ENCODE assay signal across 23 mouse cellular contexts in the genomic region with DNA sequence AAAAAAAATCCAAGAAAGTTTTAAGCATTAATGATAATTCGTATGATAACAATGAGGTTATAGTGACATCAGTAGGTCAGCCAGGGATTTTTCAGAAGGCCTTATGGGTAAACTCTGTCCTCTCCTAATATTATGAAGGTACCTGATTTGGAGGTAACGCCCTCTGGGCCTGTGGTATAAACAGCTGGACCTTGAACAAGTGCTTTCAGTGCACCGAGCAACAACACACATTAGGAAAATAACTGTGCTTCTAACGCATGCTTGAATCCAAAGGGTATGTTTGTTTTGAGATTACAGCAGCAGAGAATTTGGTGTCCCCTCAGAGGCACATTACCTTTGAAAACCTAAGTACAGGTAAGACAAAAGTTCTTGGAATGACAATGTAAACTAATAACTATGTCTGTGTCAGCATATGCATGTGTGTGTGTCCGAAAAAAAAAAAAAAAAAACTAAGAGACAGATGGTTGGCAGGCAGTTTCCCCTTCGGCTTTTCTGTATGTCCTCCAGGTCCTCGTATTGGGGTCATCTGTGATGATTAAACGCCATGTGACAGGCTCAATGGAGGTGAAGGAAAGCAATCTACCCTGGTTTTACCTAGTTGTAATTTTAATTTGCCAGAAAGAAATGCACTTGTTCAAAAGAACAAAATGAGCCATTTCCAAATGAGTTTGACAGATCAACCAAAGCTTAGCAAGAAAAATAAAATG. TPM values are rescaled to one million over a fixed set of nuclear protein-coding genes. Genes with fewer than 3 reads are reported as not detected.
DNase-seq lines count a peak whose midpoint lies in the region; ATAC-seq and TF ChIP-seq lines count a peak whose summit lies in the region.
"Had no signal": no experiment of that assay in that cellular context is flagged by ENCODE, and none has a peak within 500 bp of the region (broad histone marks: within the 10 kb centered on the region; RNA-seq: fewer than 3 reads in every experiment).

No protein-coding gene starts in this region.

- 69% methylated on average over 8 of the region's 8 CpGs for WGBS in hindbrain, embryonic 16.5 days
- 81% methylated on average over 8 of the region's 8 CpGs for WGBS in hindbrain, embryonic 12.5 days
- 83% methylated on average over 8 of the region's 8 CpGs for WGBS in midbrain, postnatal 0 days
- 84% methylated on average over 8 of the region's 8 CpGs for WGBS in midbrain, embryonic 16.5 days

- no peaks in the 10 kb centered on the region for H3K9me3 ChIP-seq in hindbrain, embryonic 16.5 days (ENCODE audit: control insufficient read depth, low read length)
- H3K9me3 ChIP-seq in hindbrain, embryonic 12.5 days (replicated peaks): no peaks in the 10 kb centered on the region
- H3K9me3 ChIP-seq in midbrain, postnatal 0 days (ENCODE audit: low read length): no peaks in the 10 kb centered on the region
- H3K9me3 ChIP-seq in midbrain, embryonic 16.5 days (replicated peaks; ENCODE audit: control insufficient read depth, low read length, poor library complexity, severe bottlenecking): no peaks in the 10 kb centered on the region
- H3K9me3 ChIP-seq: forebrain, embryonic 10.5 days; heart, embryonic 12.5 days; kidney, embryonic 15.5 days; lung, embryonic 15.5 days; midbrain, embryonic 12.5 days; stomach, embryonic 15.5 days had no signal

- H3K27me3 ChIP-seq in hindbrain, embryonic 16.5 days (replicated peaks; ENCODE audit: control insufficient read depth, insufficient read depth, low read length): no peaks in the 10 kb centered on the region
- H3K27me3 ChIP-seq in hindbrain, embryonic 12.5 days: no peaks in the 10 kb centered on the region; the same call in 1 of the 2 replicates
- no peaks in the 10 kb centered on the region for H3K27me3 ChIP-seq in midbrain, postnatal 0 days (ENCODE audit: insufficient read depth, low read length)
- H3K27me3 ChIP-seq in midbrain, embryonic 16.5 days (ENCODE audit: control insufficient read depth, insufficient read depth, low read depth, low read length): no peaks in the 10 kb centered on the region
- H3K27me3 ChIP-seq: heart, embryonic 12.5 days; kidney, embryonic 15.5 days; lung, embryonic 15.5 days; Patski; stomach, embryonic 15.5 days had no signal

- H3K36me3 ChIP-seq in hindbrain, embryonic 16.5 days (ENCODE audit: control insufficient read depth, insufficient read depth, low read length): no peaks in the 10 kb centered on the region
- H3K36me3 ChIP-seq in hindbrain, embryonic 12.5 days: no peaks in the 10 kb centered on the region
- H3K36me3 ChIP-seq in midbrain, postnatal 0 days (ENCODE audit: insufficient read depth, low read length): no peaks in the 10 kb centered on the region
- no peaks in the 10 kb centered on the region for H3K36me3 ChIP-seq in midbrain, embryonic 16.5 days (ENCODE audit: control insufficient read depth, insufficient read depth, low read length)
- H3K36me3 ChIP-seq: forebrain, embryonic 10.5 days; heart, embryonic 12.5 days; lung, embryonic 15.5 days; midbrain, embryonic 12.5 days; stomach, embryonic 15.5 days had no signal

- no peak overlapping the region for H3K9ac ChIP-seq in hindbrain, embryonic 16.5 days (ENCODE audit: low read depth, low read length)
- no peak overlapping the region for H3K9ac ChIP-seq in hindbrain, embryonic 12.5 days
- H3K9ac ChIP-seq in midbrain, postnatal 0 days (replicated peaks; ENCODE audit: low read length, poor library complexity, severe bottlenecking): no peak overlapping the region
- no peak overlapping the region for H3K9ac ChIP-seq in midbrain, embryonic 16.5 days (ENCODE audit: low read depth, low read length)
- H3K9ac ChIP-seq: forebrain, postnatal 0 days; heart, embryonic 12.5 days; kidney, embryonic 15.5 days; lung, embryonic 15.5 days; midbrain, embryonic 12.5 days; stomach, embryonic 15.5 days had no signal

- H3K4me1 ChIP-seq in hindbrain, embryonic 16.5 days (ENCODE audit: control insufficient read depth, insufficient read depth, low read depth, low read length): peaks cover 14% of the 10 kb centered on the region
- H3K4me1 ChIP-seq in hindbrain, embryonic 12.5 days: peaks cover 22% of the 10 kb centered on the region
- H3K4me1 ChIP-seq in midbrain, postnatal 0 days (ENCODE audit: insufficient read depth, low read length): peaks cover 4% of the 10 kb centered on the region; the same call in 1 of the 2 replicates
- H3K4me1 ChIP-seq in midbrain, embryonic 16.5 days (ENCODE audit: control insufficient read depth, insufficient read depth, low read length): peaks cover 19% of the 10 kb centered on the region

- no peak overlapping the region for H3K4me3 ChIP-seq in hindbrain, embryonic 16.5 days (ENCODE audit: low read length)
- no peak overlapping the region for H3K4me3 ChIP-seq in hindbrain, embryonic 12.5 days
- H3K4me3 ChIP-seq in midbrain, postnatal 0 days (ENCODE audit: low read depth, low read length): no peak overlapping the region
- H3K4me3 ChIP-seq in midbrain, embryonic 16.5 days (ENCODE audit: low read depth, low read length): no peak overlapping the region
- H3K4me3 ChIP-seq: forebrain, embryonic 10.5 days; gastrocnemius, adult 2 months; heart, embryonic 12.5 days; kidney, embryonic 15.5 days; lung, embryonic 15.5 days; midbrain, embryonic 12.5 days; myocyte; stomach, embryonic 15.5 days had no signal

- no peak for TF ChIP-seq CTCF in midbrain, postnatal 0 days (IDR thresholded peaks at IDR 0.05)

- DNase-seq in midbrain, postnatal 0 days (ENCODE audit: low spot score): peak; percentile 55
- DNase-seq in cerebellum, postnatal 36 days: peak; percentile 39 to 57
- peak; percentile 17 for DNase-seq in yolk sac, embryonic 10.5 days (ENCODE audit: low spot score)
- no peak for DNase-seq in layer of hippocampus, adult 8-10 months (ENCODE audit: low spot score in 2 of 2)
- DNase-seq: adrenal gland, adult 8-10 months; forebrain, postnatal 0 days; gastrocnemius, adult 2 months; heart, postnatal 14 days; right cerebral cortex, postnatal 25 days had no signal

- peak; percentile 26; the same call in 1 of the 2 replicates for ATAC-seq in hindbrain, embryonic 16.5 days
- no peak for ATAC-seq in hindbrain, embryonic 12.5 days (ENCODE audit: low FRiP score)
- no peak for ATAC-seq in midbrain, postnatal 0 days (ENCODE audit: low FRiP score)
- ATAC-seq in midbrain, embryonic 16.5 days: no peak
- ATAC-seq in frontal cortex, adult (ENCODE audit: low TSS enrichment): no peak
- ATAC-seq: CD4-positive, CD25-positive, alpha-beta regulatory T cell, adult 4 months; forebrain, postnatal 0 days; Patski had no signal

- H3K27ac ChIP-seq in hindbrain, embryonic 16.5 days (ENCODE audit: low read depth, low read length): no peak overlapping the region
- no peak overlapping the region for H3K27ac ChIP-seq in hindbrain, embryonic 12.5 days
- H3K27ac ChIP-seq in midbrain, postnatal 0 days (ENCODE audit: low read depth, low read length): no peak overlapping the region
- no peak overlapping the region for H3K27ac ChIP-seq in midbrain, embryonic 16.5 days (ENCODE audit: low read length)
- H3K27ac ChIP-seq: forebrain, embryonic 10.5 days; gastrocnemius, adult 2 months; kidney, embryonic 15.5 days; lung, embryonic 15.5 days; macrophage; midbrain, embryonic 12.5 days; stomach, embryonic 15.5 days had no signal

- H3K4me2 ChIP-seq in hindbrain, embryonic 16.5 days (ENCODE audit: low read length): no peak overlapping the region
- H3K4me2 ChIP-seq in hindbrain, embryonic 12.5 days (replicated peaks): no peak overlapping the region
- no peak overlapping the region for H3K4me2 ChIP-seq in midbrain, postnatal 0 days (ENCODE audit: low read depth, low read length, poor library complexity, severe bottlenecking)
- no peak overlapping the region for H3K4me2 ChIP-seq in midbrain, embryonic 16.5 days (ENCODE audit: low read length)
- H3K4me2 ChIP-seq: heart, embryonic 12.5 days; kidney, embryonic 15.5 days; lung, embryonic 15.5 days; midbrain, embryonic 12.5 days; stomach, embryonic 15.5 days had no signal

RNA-seq across cellular contexts. Expression of a gene that starts 6.3 kb away (rescaled TPM):
- 7.2 and 7.3 TPM in 2 replicates for polyA plus RNA-seq in hindbrain, embryonic 16.5 days (2015; fragmentation: Nextera tagmentation; extraction: Ambion mirVana)
- 19.6 and 19.9 TPM in 2 replicates for polyA plus RNA-seq in hindbrain, embryonic 12.5 days (2016; fragmentation: Nextera tagmentation; extraction: Ambion mirVana)
- total RNA-seq in midbrain, postnatal 0 days (2014; rRNA removed): 12.9 and 14.6 TPM in 2 replicates
- 4.1 and 5.3 TPM in 2 replicates for polyA plus RNA-seq in midbrain, postnatal 0 days (2015; fragmentation: Nextera tagmentation; extraction: Ambion mirVana)
- polyA plus RNA-seq in midbrain, embryonic 16.5 days (2015; fragmentation: Nextera tagmentation; extraction: Ambion mirVana): 6.4 and 8.2 TPM in 2 replicates
- total RNA-seq in layer of hippocampus, adult 8-10 months (2022): 10 to 100 TPM in 3 of 4 experiments, 1 to 10 TPM in 1; 9.7 to 11.9 (median 10.9) TPM

Comparison
In these comparisons a context has a peak if more than half of its experiments do, and no peak if none do; other contexts are left out.
1. DNase-seq: peak in midbrain, postnatal 0 days (single experiment), cerebellum, postnatal 36 days (2 of 2) and yolk sac, embryonic 10.5 days (single experiment); none in layer of hippocampus, adult 8-10 months (0 of 2).